Mouse (Mus musculus): ENCODE results near the gene Ncs1. TPM values are rescaled to one million over a fixed set of nuclear protein-coding genes. Genes with fewer than 3 reads are reported as not detected.
A peak's percentile ranks its signal among the peaks of the same experiment; 100 is the strongest.

Gene Ncs1
- polyA plus RNA-seq, 1 experiment from 2014 or later: 52.8 TPM

- no peak overlapping the region for H3K9ac ChIP-seq
Measured at GRCm38 (mm10) chr2:31299266-31299665, 53.6 kb downstream of the Ncs1 start.

DNA sequence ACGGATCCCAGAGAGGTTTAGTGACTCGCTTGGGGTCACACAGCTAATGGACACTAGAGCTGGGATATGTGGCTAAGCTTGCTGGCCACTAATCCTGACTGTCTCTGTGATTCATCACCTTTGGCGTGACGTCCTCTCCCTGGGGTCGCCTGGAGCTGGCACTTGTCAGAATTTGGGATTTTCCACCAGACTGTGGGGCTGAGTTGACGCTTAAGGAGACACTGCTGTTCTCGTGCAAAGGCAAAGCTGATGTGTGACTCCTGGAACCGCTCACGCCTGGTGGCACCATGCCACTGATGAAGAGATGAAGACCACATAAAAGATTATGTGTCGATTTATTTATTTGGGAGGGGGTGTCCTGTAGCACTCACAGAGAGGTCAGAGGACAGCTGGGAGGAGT lies 54.4 kb downstream of the Ncs1 start:
- Histone ChIP-seq H3K27ac (ENCODE audit: poor library complexity, severe bottlenecking) (no peak overlapping the region), H3K9me3 (replicated peaks) (no peaks in the 10 kb centered on the region), H3K4me3 (no peak overlapping the region), H3K36me3 (no peaks in the 10 kb centered on the region), H3K27me3 (replicated peaks) (no peaks in the 10 kb centered on the region), H3K4me2 (no peak overlapping the region), H3K9ac (no peak overlapping the region), H3K4me1 (replicated peaks) (peaks cover 10% of the 10 kb centered on the region; the same call in 1 of the 2 replicates)
- WGBS: 68% methylated on average over 10 of the region's 10 CpGs
- ATAC-seq (ENCODE audit: insufficient number of reproducible peaks, low FRiP score): no peak

More at GRCm38 (mm10) chr2:31299266-31299665, 53.6 kb downstream of the Ncs1 start:
- H3K9me3 ChIP-seq (replicated peaks): no peaks in the 10 kb centered on the region
- H3K36me3 ChIP-seq: no peaks in the 10 kb centered on the region
- no peak for ATAC-seq (ENCODE audit: insufficient number of reproducible peaks, low FRiP score)
- peak overlapping the region; percentile 66; the same call in 1 of the 2 replicates for H3K4me2 ChIP-seq
- no peak overlapping the region for H3K4me3 ChIP-seq
- H3K4me1 ChIP-seq (replicated peaks): peaks cover 16% of the 10 kb centered on the region; the same call in 1 of the 2 replicates
- H3K27ac ChIP-seq (ENCODE audit: poor library complexity, severe bottlenecking): no peak overlapping the region
- 29% methylated on average over 4 of the region's 4 CpGs for WGBS
- H3K27me3 ChIP-seq (replicated peaks): no peaks in the 10 kb centered on the region

DNA sequence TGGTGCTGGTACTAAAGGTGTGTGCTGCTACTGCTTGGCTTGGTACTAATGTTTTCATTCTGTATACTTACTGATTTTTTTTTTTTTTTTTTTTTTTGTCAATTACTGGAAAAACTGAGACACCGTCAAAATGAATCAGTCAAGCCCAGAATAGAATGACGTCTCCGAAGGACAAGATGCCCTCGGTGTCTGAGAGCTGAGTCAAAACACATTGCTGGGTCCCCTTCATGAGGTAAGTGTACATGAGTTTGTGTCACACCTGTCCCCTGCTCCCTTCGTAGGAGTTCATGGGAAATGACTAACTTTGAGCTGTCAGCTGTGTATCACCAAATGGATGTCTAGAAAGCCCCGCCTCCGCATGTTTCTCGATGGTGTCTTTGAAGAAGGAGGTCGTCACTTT lies 57.6 kb downstream of the Ncs1 start:
- no peak overlapping the region for H3K9ac ChIP-seq
- no peak overlapping the region for H3K27ac ChIP-seq (ENCODE audit: poor library complexity, severe bottlenecking)
- 68% methylated on average over 9 of the region's 9 CpGs for WGBS
- no peak overlapping the region for H3K4me2 ChIP-seq
- no peaks in the 10 kb centered on the region for H3K36me3 ChIP-seq
- no peaks in the 10 kb centered on the region; the same call in 1 of the 2 replicates for H3K27me3 ChIP-seq (replicated peaks)
- ATAC-seq (ENCODE audit: insufficient number of reproducible peaks, low FRiP score): no peak
- no peak overlapping the region for H3K4me3 ChIP-seq
- H3K9me3 ChIP-seq (replicated peaks): 0 out of 2 replicates have a peak, but pooled peaks cover under 1% of the 10 kb centered on the region
- H3K4me1 ChIP-seq (replicated peaks): peaks cover 10% of the 10 kb centered on the region; the same call in 1 of the 2 replicates

DNA sequence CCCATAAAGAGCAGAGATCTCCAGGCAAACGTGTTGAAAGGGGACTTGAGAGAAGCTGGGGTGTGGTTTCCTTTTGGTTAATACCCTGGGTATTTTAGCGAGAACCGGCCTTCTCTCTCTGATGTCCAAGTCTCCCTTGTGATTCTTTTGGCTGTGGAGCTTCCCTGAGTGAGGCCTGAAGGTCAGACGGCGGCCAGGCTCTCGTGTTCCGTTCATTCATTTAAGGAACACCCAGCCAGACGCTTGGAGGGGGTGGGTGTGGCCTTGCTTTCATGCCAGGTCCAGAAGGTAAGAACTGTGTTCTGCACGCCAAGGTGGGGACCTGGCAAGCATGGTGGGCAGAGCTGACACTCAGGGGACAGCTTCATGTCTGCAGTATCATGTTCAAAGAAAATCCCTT lies 58.6 kb downstream of the Ncs1 start:
- 0 out of 2 replicates have a peak, but pooled peaks cover 2% of the 10 kb centered on the region for H3K9me3 ChIP-seq (replicated peaks)
- no peak for ATAC-seq (ENCODE audit: insufficient number of reproducible peaks, low FRiP score)
- no peak overlapping the region for H3K4me3 ChIP-seq
- WGBS: 70% methylated on average over 9 of the region's 9 CpGs
- 0 out of 2 replicates have a peak, but pooled peaks cover under 1% of the 10 kb centered on the region for H3K4me1 ChIP-seq (replicated peaks)
- H3K4me2 ChIP-seq: no peak overlapping the region
- no peak overlapping the region for H3K27ac ChIP-seq (ENCODE audit: poor library complexity, severe bottlenecking)
- no peak overlapping the region for H3K9ac ChIP-seq
- peaks cover 3% of the 10 kb centered on the region; the same call in 1 of the 2 replicates for H3K27me3 ChIP-seq (replicated peaks)
- H3K36me3 ChIP-seq: no peaks in the 10 kb centered on the region

DNA sequence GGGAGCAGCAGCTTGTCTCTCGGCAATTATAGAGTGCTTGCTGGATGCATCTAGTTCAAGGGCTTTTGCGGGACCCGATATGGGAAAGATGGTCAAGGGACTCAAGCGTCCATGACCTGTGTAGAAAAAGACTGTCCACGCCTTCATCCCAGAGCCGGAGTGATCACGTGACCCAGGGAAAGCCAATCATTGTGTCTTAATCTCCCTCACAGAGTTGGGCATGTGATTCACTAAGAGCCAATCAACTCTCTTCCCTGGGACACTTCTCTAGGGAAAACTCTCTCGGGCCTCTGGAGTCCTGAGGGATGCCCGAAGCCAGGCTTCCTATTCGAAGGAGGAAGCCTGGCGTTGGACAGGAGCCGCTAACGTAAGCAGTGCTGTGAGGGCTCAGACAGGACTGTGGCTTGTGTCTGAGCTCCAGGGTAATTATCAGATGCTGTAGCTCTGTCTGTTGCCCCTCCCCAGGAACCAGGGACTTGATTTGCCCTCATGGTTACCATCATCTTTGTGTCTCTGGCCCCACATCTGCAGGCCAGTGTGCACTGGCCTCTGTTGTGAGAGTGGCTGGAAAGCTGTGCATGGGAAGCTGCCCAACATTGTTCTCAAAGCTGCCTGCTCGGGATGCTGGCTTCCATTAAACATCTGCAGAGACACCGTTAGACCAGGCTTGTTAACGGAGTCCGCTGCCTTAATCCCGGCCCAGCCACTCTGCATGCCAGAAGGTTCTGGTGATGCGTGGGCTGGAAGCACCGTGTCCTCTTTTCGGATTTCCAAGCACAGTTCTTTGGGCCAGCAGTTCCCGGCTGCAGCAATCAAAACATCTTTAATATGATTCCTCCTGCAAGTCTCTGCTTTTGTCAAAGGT lies 59.4 kb downstream of the Ncs1 start:
- no peaks in the 10 kb centered on the region for H3K4me1 ChIP-seq (replicated peaks)
- H3K27me3 ChIP-seq (replicated peaks): peaks cover 11% of the 10 kb centered on the region; the same call in 1 of the 2 replicates
- no peak overlapping the region for H3K4me3 ChIP-seq
- no peak overlapping the region for H3K27ac ChIP-seq (ENCODE audit: poor library complexity, severe bottlenecking)
- no peak overlapping the region for H3K9ac ChIP-seq
- H3K9me3 ChIP-seq (replicated peaks): 0 out of 2 replicates have a peak, but pooled peaks cover 2% of the 10 kb centered on the region
- no peak overlapping the region for H3K4me2 ChIP-seq
- no peaks in the 10 kb centered on the region for H3K36me3 ChIP-seq
- WGBS: 73% methylated on average over 22 of the region's 22 CpGs
- ATAC-seq (ENCODE audit: insufficient number of reproducible peaks, low FRiP score): no peak

- 38% methylated on average over 4 of the region's 4 CpGs for WGBS
- H3K4me3 ChIP-seq: no peak overlapping the region
Measured at GRCm38 (mm10) chr2:31305684-31306083, 60.1 kb downstream of the Ncs1 start.

DNA sequence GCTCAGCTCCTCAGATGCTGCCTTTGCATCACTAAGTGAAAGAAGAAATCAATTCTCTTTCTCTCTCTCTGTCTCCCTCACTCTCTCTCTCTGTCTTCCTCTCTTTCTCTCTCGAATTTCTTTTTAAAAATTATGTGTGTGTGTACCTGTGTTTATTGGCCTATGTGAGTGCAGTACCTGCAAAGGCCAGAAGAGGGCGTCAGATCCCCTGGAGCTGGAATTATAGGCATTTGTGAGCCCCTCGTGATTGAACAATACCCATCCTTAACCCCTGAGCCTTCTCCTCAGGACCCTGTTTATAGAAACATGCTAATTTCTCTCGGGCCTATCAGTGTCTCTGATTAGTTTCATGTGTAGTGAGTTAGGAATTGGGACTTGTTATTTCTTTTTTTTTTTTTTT lies 62.6 kb downstream of the Ncs1 start:
- H3K4me2 ChIP-seq: no peak overlapping the region
- no peak overlapping the region for H3K4me3 ChIP-seq
- H3K4me1 ChIP-seq (replicated peaks): no peaks in the 10 kb centered on the region
- H3K36me3 ChIP-seq: no peaks in the 10 kb centered on the region
- H3K9me3 ChIP-seq (replicated peaks): 0 out of 2 replicates have a peak, but pooled peaks cover 2% of the 10 kb centered on the region
- WGBS: 56% methylated on average over 4 of the region's 4 CpGs
- H3K9ac ChIP-seq: no peak overlapping the region
- H3K27me3 ChIP-seq (replicated peaks): peaks cover 41% of the 10 kb centered on the region
- ATAC-seq (ENCODE audit: insufficient number of reproducible peaks, low FRiP score): no peak
- no peak overlapping the region for H3K27ac ChIP-seq (ENCODE audit: poor library complexity, severe bottlenecking)

More at GRCm38 (mm10) chr2:31305684-31306083, 60.1 kb downstream of the Ncs1 start:
- peaks cover 18% of the 10 kb centered on the region for H3K27me3 ChIP-seq (replicated peaks)
- no peak for ATAC-seq (ENCODE audit: insufficient number of reproducible peaks, low FRiP score)
- no peak overlapping the region for H3K9ac ChIP-seq
- H3K4me2 ChIP-seq: no peak overlapping the region
- no peaks in the 10 kb centered on the region for H3K4me1 ChIP-seq (replicated peaks)
- 0 out of 2 replicates have a peak, but pooled peaks cover 2% of the 10 kb centered on the region for H3K9me3 ChIP-seq (replicated peaks)
- H3K27ac ChIP-seq (ENCODE audit: poor library complexity, severe bottlenecking): no peak overlapping the region
- H3K36me3 ChIP-seq: no peaks in the 10 kb centered on the region

GRCm38 (mm10) chr2:31309549-31309948 lies 63.9 kb downstream of the Ncs1 start:
- WGBS: 63% methylated on average over 15 of the region's 15 CpGs
- Histone ChIP-seq H3K4me1 (replicated peaks) (peaks cover 8% of the 10 kb centered on the region; the same call in 1 of the 2 replicates), H3K27me3 (replicated peaks) (peaks cover 54% of the 10 kb centered on the region)

DNA sequence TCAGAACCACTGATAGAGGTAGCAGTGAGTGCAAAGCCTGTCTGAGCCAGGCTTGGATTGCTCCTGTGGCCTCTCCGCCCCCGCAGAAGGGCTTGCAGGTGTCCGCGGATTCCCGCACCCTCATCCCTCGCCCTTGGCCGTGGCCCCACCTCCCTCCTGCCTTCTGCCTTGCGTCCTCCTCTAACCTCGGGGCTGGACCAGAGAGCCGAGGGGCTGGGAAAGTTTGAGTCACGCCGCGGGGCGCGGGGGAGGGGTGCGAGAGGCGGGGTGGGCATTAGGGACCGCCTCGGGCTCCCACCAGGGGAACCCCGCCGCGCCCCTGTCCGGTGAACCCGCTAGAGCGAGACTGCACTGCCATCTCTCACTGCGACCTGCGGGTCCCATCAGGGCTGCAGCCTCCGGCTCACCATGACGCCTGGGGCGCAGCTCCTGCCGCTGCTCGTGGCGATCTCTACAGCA lies 68.4 kb downstream of the Ncs1 start, which contains the start of gene Hmcn2:
Gene Hmcn2, plus strand, starts transcription at position 409 of the 459 bp plus-strand sequence.
- Histone ChIP-seq H3K4me3 (peak within 1 kb of the TSS; percentile 42), H3K9me3 (replicated peaks) (no peaks in the 10 kb centered on the region), H3K9ac (peak within 1 kb of the TSS; percentile 25; the same call in 1 of the 2 replicates), H3K4me1 (replicated peaks) (peaks cover 21% of the 10 kb centered on the region), H3K27me3 (replicated peaks) (peaks cover 94% of the 10 kb centered on the region), H3K27ac (ENCODE audit: poor library complexity, severe bottlenecking) (no peak within 1 kb of the TSS), H3K4me2 (peak within 1 kb of the TSS; percentile 71), H3K36me3 (no peaks in the 10 kb centered on the region)
- 2% methylated on average over 31 of the region's 33 CpGs for WGBS
- no peak for ATAC-seq (ENCODE audit: insufficient number of reproducible peaks, low FRiP score)

More at GRCm38 (mm10) chr2:31309549-31309948, 63.9 kb downstream of the Ncs1 start:
- Histone ChIP-seq H3K9ac (no peak overlapping the region), H3K4me2 (no peak overlapping the region), H3K4me3 (no peak overlapping the region), H3K9me3 (replicated peaks) (0 out of 2 replicates have a peak, but pooled peaks cover 2% of the 10 kb centered on the region), H3K27ac (ENCODE audit: poor library complexity, severe bottlenecking) (no peak overlapping the region), H3K36me3 (no peaks in the 10 kb centered on the region)
- ATAC-seq (ENCODE audit: insufficient number of reproducible peaks, low FRiP score): no peak

DNA sequence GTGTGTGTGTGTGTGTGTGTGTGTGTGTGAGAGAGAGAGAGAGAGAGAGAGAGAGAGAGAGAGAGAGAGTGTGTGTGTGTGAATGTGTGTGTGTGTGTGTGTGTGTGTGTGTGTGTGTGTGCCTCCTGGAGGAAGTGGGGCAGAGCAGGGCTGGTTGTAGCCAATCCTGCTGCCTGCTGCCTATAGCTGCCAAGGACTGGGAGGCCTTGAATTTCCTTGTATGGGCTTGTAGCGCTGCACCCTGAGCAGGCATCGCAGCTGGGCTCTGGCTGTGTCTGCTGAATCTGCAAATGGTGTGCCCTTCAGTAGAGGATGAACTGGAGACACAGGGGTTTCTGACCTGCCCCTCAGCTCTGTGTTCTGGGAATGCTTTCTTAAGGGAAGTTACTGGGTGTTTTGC lies 72.5 kb downstream of the Ncs1 start:
- H3K27ac ChIP-seq (ENCODE audit: poor library complexity, severe bottlenecking): peak overlapping the region; percentile 1; the same call in 1 of the 2 replicates
- ATAC-seq (ENCODE audit: insufficient number of reproducible peaks, low FRiP score): no peak
- no peak overlapping the region for H3K4me3 ChIP-seq
- peaks cover 26% of the 10 kb centered on the region for H3K4me1 ChIP-seq (replicated peaks)
- no peaks in the 10 kb centered on the region for H3K9me3 ChIP-seq (replicated peaks)
- peaks cover 66% of the 10 kb centered on the region for H3K27me3 ChIP-seq (replicated peaks)
- no peak overlapping the region for H3K4me2 ChIP-seq
- no peak overlapping the region for H3K9ac ChIP-seq
- 8% methylated on average over 2 of the region's 2 CpGs for WGBS
- H3K36me3 ChIP-seq: no peaks in the 10 kb centered on the region

DNA sequence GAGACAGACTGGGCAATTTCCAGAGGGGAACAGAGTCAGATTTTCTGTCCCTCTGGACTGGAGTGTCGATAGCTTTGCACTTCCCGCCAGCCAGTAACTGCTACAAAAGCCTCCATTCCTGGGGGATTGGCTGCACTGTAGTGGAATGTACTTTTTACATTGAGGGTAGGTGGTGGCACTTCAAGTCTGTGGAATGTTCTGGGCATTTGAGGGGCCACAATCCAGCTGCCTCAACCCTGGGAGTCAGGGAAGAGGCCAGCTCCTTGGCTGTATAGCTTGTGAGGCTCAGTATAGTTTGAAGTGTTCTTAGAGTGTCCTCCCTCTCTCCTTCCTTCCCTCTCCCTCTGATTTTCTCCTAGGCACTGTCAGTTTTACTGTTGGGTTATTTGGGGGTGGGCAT lies 73.6 kb downstream of the Ncs1 start:
- H3K36me3 ChIP-seq: no peaks in the 10 kb centered on the region
- ATAC-seq (ENCODE audit: insufficient number of reproducible peaks, low FRiP score): no peak
- no peak overlapping the region for H3K9ac ChIP-seq
- WGBS: 56% methylated on average over 2 of the region's 2 CpGs
- H3K27me3 ChIP-seq (replicated peaks): peaks cover 55% of the 10 kb centered on the region
- no peak overlapping the region for H3K27ac ChIP-seq (ENCODE audit: poor library complexity, severe bottlenecking)
- peaks cover 30% of the 10 kb centered on the region for H3K4me1 ChIP-seq (replicated peaks)
- no peak overlapping the region for H3K4me2 ChIP-seq
- no peaks in the 10 kb centered on the region for H3K9me3 ChIP-seq (replicated peaks)
- no peak overlapping the region for H3K4me3 ChIP-seq

All from heart, embryonic 12.5 days (tissue).